Mouse (Mus musculus): ENCODE results near the gene Hmgxb4. TPM values are rescaled to one million over a fixed set of nuclear protein-coding genes. Genes with fewer than 3 reads are reported as not detected.
A peak's percentile ranks its signal among the peaks of the same experiment; 100 is the strongest.

Gene Hmgxb4
- total and polyA plus RNA-seq, 2 experiments from 2014 or later, result 29.6 to 60.1 TPM

GRCm38 (mm10) chr8:74987436-74987835 is 5.7 kb upstream of the Hmgxb4 start:
- H3K27ac ChIP-seq (ENCODE audit: low read depth, low read length), result no peak overlapping the region
- no peak overlapping the region for H3K4me3 ChIP-seq (ENCODE audit: low read depth, low read length)
- no peak overlapping the region for H3K4me2 ChIP-seq (ENCODE audit: low read depth, low read length, poor library complexity, severe bottlenecking)
- DNase-seq (ENCODE audit: low spot score) (no peak), ATAC-seq (ENCODE audit: low FRiP score) (no peak)
- no peaks in the 10 kb centered on the region for H3K4me1 ChIP-seq (ENCODE audit: insufficient read depth, low read length)
- no peaks in the 10 kb centered on the region for H3K27me3 ChIP-seq (ENCODE audit: insufficient read depth, low read length)
- WGBS, result 73% methylated on average over 5 of the region's 5 CpGs
- no peak for TF ChIP-seq CTCF (IDR thresholded peaks at IDR 0.05)
- no peaks in the 10 kb centered on the region for H3K36me3 ChIP-seq (ENCODE audit: insufficient read depth, low read length)
- no peaks in the 10 kb centered on the region for H3K9me3 ChIP-seq (ENCODE audit: low read length)
- H3K9ac ChIP-seq (replicated peaks; ENCODE audit: low read length, poor library complexity, severe bottlenecking), result no peak overlapping the region

- H3K27ac ChIP-seq (ENCODE audit: low read depth, low read length), result no peak overlapping the region
- no peak overlapping the region for H3K9ac ChIP-seq (replicated peaks; ENCODE audit: low read length, poor library complexity, severe bottlenecking)
- no peaks in the 10 kb centered on the region for H3K36me3 ChIP-seq (ENCODE audit: insufficient read depth, low read length)
- H3K9me3 ChIP-seq (ENCODE audit: low read length), result no peaks in the 10 kb centered on the region
- H3K4me1 ChIP-seq (ENCODE audit: insufficient read depth, low read length), result peaks cover 3% of the 10 kb centered on the region; the same call in 1 of the 2 replicates
- no peak for TF ChIP-seq CTCF (IDR thresholded peaks at IDR 0.05)
- no peak for DNase-seq (ENCODE audit: low spot score)
- 19% methylated on average over 15 of the region's 15 CpGs for WGBS
- no peak overlapping the region for H3K4me3 ChIP-seq (ENCODE audit: low read depth, low read length)
- H3K27me3 ChIP-seq (ENCODE audit: insufficient read depth, low read length), result no peaks in the 10 kb centered on the region
- no peak overlapping the region for H3K4me2 ChIP-seq (ENCODE audit: low read depth, low read length, poor library complexity, severe bottlenecking)
- no peak for ATAC-seq (ENCODE audit: low FRiP score)
Measured at GRCm38 (mm10) chr8:74990021-74990420, 3.1 kb upstream of the Hmgxb4 start.

GRCm38 (mm10) chr8:74993475-74994451 is 607 bp downstream of the Hmgxb4 start:
- peak overlapping the region; percentile 69 for H3K4me2 ChIP-seq (ENCODE audit: low read depth, low read length, poor library complexity, severe bottlenecking)
- H3K9me3 ChIP-seq (ENCODE audit: low read length), result no peaks in the 10 kb centered on the region
- peak overlapping the region; percentile 97 for H3K9ac ChIP-seq (replicated peaks; ENCODE audit: low read length, poor library complexity, severe bottlenecking)
- no peak; the same call in 1 of the 2 replicates for TF ChIP-seq CTCF (IDR thresholded peaks at IDR 0.05)
- H3K27me3 ChIP-seq (ENCODE audit: insufficient read depth, low read length), result no peaks in the 10 kb centered on the region
- peaks cover 3% of the 10 kb centered on the region; the same call in 1 of the 2 replicates for H3K4me1 ChIP-seq (ENCODE audit: insufficient read depth, low read length)
- DNase-seq (ENCODE audit: low spot score), result peak; percentile 97
- H3K36me3 ChIP-seq (ENCODE audit: insufficient read depth, low read length), result peaks cover 2% of the 10 kb centered on the region
- peak overlapping the region; percentile 98 for H3K27ac ChIP-seq (ENCODE audit: low read depth, low read length)
- peak; percentile 95 for ATAC-seq (ENCODE audit: low FRiP score)
- peak overlapping the region; percentile 59 for H3K4me3 ChIP-seq (ENCODE audit: low read depth, low read length)
- under 1% methylated on average over 87 of the region's 111 CpGs for WGBS

GRCm38 (mm10) chr8:74994540-74994939 is 1.4 kb downstream of the Hmgxb4 start:
- peak; percentile 26 for DNase-seq (ENCODE audit: low spot score)
- ATAC-seq (ENCODE audit: low FRiP score), result no peak
- Histone ChIP-seq H3K9me3 (ENCODE audit: low read length) (no peaks in the 10 kb centered on the region), H3K27me3 (ENCODE audit: insufficient read depth, low read length) (no peaks in the 10 kb centered on the region), H3K4me3 (ENCODE audit: low read depth, low read length) (peak overlapping the region; percentile 59), H3K36me3 (ENCODE audit: insufficient read depth, low read length) (peaks cover 10% of the 10 kb centered on the region), H3K27ac (ENCODE audit: low read depth, low read length) (0 out of 2 replicates have a peak overlapping the region, but pooled peaks have one; percentile 98), H3K4me1 (ENCODE audit: insufficient read depth, low read length) (peaks cover 3% of the 10 kb centered on the region; the same call in 1 of the 2 replicates), H3K9ac (replicated peaks; ENCODE audit: low read length, poor library complexity, severe bottlenecking) (peak overlapping the region; percentile 97), H3K4me2 (ENCODE audit: low read depth, low read length, poor library complexity, severe bottlenecking) (peak overlapping the region; percentile 69)
- TF ChIP-seq CTCF (IDR thresholded peaks at IDR 0.05), result no peak
- 2% methylated on average over 7 of the region's 7 CpGs for WGBS

- Histone ChIP-seq H3K4me1 (ENCODE audit: insufficient read depth, low read length) (no peaks in the 10 kb centered on the region), H3K27me3 (ENCODE audit: insufficient read depth, low read length) (no peaks in the 10 kb centered on the region), H3K4me2 (ENCODE audit: low read depth, low read length, poor library complexity, severe bottlenecking) (no peak overlapping the region), H3K27ac (ENCODE audit: low read depth, low read length) (no peak overlapping the region), H3K4me3 (ENCODE audit: low read depth, low read length) (no peak overlapping the region), H3K9ac (replicated peaks; ENCODE audit: low read length, poor library complexity, severe bottlenecking) (no peak overlapping the region), H3K9me3 (ENCODE audit: low read length) (no peaks in the 10 kb centered on the region), H3K36me3 (ENCODE audit: insufficient read depth, low read length) (peaks cover 39% of the 10 kb centered on the region)
- DNase-seq (ENCODE audit: low spot score) (no peak), ATAC-seq (ENCODE audit: low FRiP score) (no peak)
- 99% methylated on average over 3 of the region's 3 CpGs for WGBS
- TF ChIP-seq CTCF (IDR thresholded peaks at IDR 0.05), result no peak
Measured at GRCm38 (mm10) chr8:75000431-75000830, 7.3 kb downstream of the Hmgxb4 start.

- no peak overlapping the region for H3K4me3 ChIP-seq (ENCODE audit: low read depth, low read length)
- WGBS, result 98% methylated on average over 2 of the region's 2 CpGs
- no peak overlapping the region for H3K4me2 ChIP-seq (ENCODE audit: low read depth, low read length, poor library complexity, severe bottlenecking)
- H3K4me1 ChIP-seq (ENCODE audit: insufficient read depth, low read length), result no peaks in the 10 kb centered on the region
- H3K9ac ChIP-seq (replicated peaks; ENCODE audit: low read length, poor library complexity, severe bottlenecking), result no peak overlapping the region
- ATAC-seq (ENCODE audit: low FRiP score) (no peak), DNase-seq (ENCODE audit: low spot score) (no peak)
- no peaks in the 10 kb centered on the region for H3K9me3 ChIP-seq (ENCODE audit: low read length)
- TF ChIP-seq CTCF (IDR thresholded peaks at IDR 0.05), result no peak
- no peak overlapping the region for H3K27ac ChIP-seq (ENCODE audit: low read depth, low read length)
- H3K36me3 ChIP-seq (ENCODE audit: insufficient read depth, low read length), result peaks cover 13% of the 10 kb centered on the region; the same call in 1 of the 2 replicates
- no peaks in the 10 kb centered on the region for H3K27me3 ChIP-seq (ENCODE audit: insufficient read depth, low read length)
Measured at GRCm38 (mm10) chr8:75008826-75009225, 15.7 kb downstream of the Hmgxb4 start.

Data from midbrain, postnatal 0 days (tissue).